Mouse (Mus musculus) lung, adult 2 months (tissue): ENCODE measurements around the gene Mta3. TPM values are rescaled to one million over a fixed set of nuclear protein-coding genes. Genes with fewer than 3 reads are reported as not detected.

Source experiments
- DNase-seq: peaks from one replicate; pipeline ENCODE4 v3.0.0; 2022
- H3K4me1 ChIP-seq: fragments of 200-500 bp; 2 replicates; pipeline ENCODE4 v1.6.1; 2011; ENCODE audit warnings: low read length; ENCODE audit not compliant: control insufficient read depth, insufficient read depth
- H3K4me3 ChIP-seq: fragments of 200-500 bp; replicated peaks from 2 replicates; pipeline ENCODE3; 2011; ENCODE audit warnings: low read depth, mild to moderate bottlenecking, control low read depth, low read length; ENCODE audit errors: extremely low read depth
- CTCF ChIP-seq: fragments of 200-500 bp; IDR thresholded peaks from 2 replicates; pipeline ENCODE4 v1.5.1; 2011; ENCODE audit warnings: mild to moderate bottlenecking, low read length, control low read depth; ENCODE audit not compliant: insufficient read depth
- POLR2A ChIP-seq: fragments of 200-500 bp; IDR thresholded peaks from 2 replicates; pipeline ENCODE4 v1.6.1; 2011; ENCODE audit warnings: low read depth, mild to moderate bottlenecking, control low read depth, low read length, borderline replicate concordance; ENCODE audit errors: extremely low read depth
- WGBS: fragments of 180-500 bp; shearing (Covaris S2); methylation state at CpG from one replicate; pipeline ENCODE4 v1.1.7; 2018; 5-methylcytosine and 5-hydroxymethylcytosine counted together
- polyA plus RNA-seq: library from polyadenylated mRNA; depleted of rRNA; stranded (reverse); fragments of >200 nt; gene quantifications from 2 replicates; pipeline ENCODE4 v1.2.3, GENCODE M21; 2012

Mta3 gene
- polyA plus RNA-seq, 1 experiment = 34.9 TPM

- TF ChIP-seq CTCF (no peak), POLR2A (no peak)
- 92% methylated on average over 4 of the region's 4 CpGs for WGBS
- no peak for DNase-seq
- H3K4me1 ChIP-seq = no peaks in the 10 kb centered on the region
- H3K4me3 ChIP-seq = no peak overlapping the region
Observed at GRCm38 (mm10) chr17:83813050-83813449, 107.1 kb downstream of the Mta3 start.

GRCm38 (mm10) chr17:83816996-83817395, 111.0 kb downstream of the Mta3 start:
- TF ChIP-seq POLR2A = no peak
- no peak for TF ChIP-seq CTCF
- DNase-seq = no peak
- WGBS = 61% methylated on average over 7 of the region's 7 CpGs
- Histone ChIP-seq H3K4me3 (no peak overlapping the region), H3K4me1 (no peaks in the 10 kb centered on the region)

- TF ChIP-seq POLR2A (no peak), CTCF (no peak)
- H3K4me1 ChIP-seq = no peaks in the 10 kb centered on the region
- no peak overlapping the region for H3K4me3 ChIP-seq
- DNase-seq = no peak
- 52% methylated on average over 8 of the region's 8 CpGs for WGBS
Observed at GRCm38 (mm10) chr17:83819503-83819902, 113.5 kb downstream of the Mta3 start.

GRCm38 (mm10) chr17:83820701-83821100, 114.7 kb downstream of the Mta3 start:
- Histone ChIP-seq H3K4me1 (no peaks in the 10 kb centered on the region), H3K4me3 (no peak overlapping the region)
- WGBS = 68% methylated on average over 5 of the region's 5 CpGs
- DNase-seq = no peak
- TF ChIP-seq POLR2A (no peak), CTCF (no peak)

- WGBS = 76% methylated on average over 3 of the region's 3 CpGs
- no peak overlapping the region for H3K4me3 ChIP-seq
- H3K4me1 ChIP-seq = no peaks in the 10 kb centered on the region
- no peak for DNase-seq
- no peak for TF ChIP-seq POLR2A
- no peak for TF ChIP-seq CTCF
Observed at GRCm38 (mm10) chr17:83821876-83822275, 115.9 kb downstream of the Mta3 start.

- H3K4me1 ChIP-seq = no peaks in the 10 kb centered on the region
- TF ChIP-seq POLR2A (no peak), CTCF (no peak)
- no peak for DNase-seq
- H3K4me3 ChIP-seq = no peak overlapping the region
- 76% methylated on average over 7 of the region's 7 CpGs for WGBS
Observed at GRCm38 (mm10) chr17:83823835-83824234, 117.9 kb downstream of the Mta3 start.

GRCm38 (mm10) chr17:83829356-83829755, 123.4 kb downstream of the Mta3 start:
- TF ChIP-seq POLR2A = no peak
- no peak for TF ChIP-seq CTCF
- H3K4me3 ChIP-seq = no peak overlapping the region
- no peak for DNase-seq
- no peaks in the 10 kb centered on the region; the same call in 1 of the 2 replicates for H3K4me1 ChIP-seq
- 53% methylated on average over 3 of the region's 3 CpGs for WGBS

- Histone ChIP-seq H3K4me3 (no peak overlapping the region), H3K4me1 (no peaks in the 10 kb centered on the region; the same call in 1 of the 2 replicates)
- 83% methylated on average over 4 of the region's 4 CpGs for WGBS
- no peak for TF ChIP-seq POLR2A
- TF ChIP-seq CTCF = no peak
- no peak for DNase-seq
Observed at GRCm38 (mm10) chr17:83830616-83831292, 124.8 kb downstream of the Mta3 start.

- WGBS = 22% methylated on average over 4 of the region's 4 CpGs
- TF ChIP-seq POLR2A = no peak
- no peak for TF ChIP-seq CTCF
- no peak for DNase-seq
- Histone ChIP-seq H3K4me1 (no peaks in the 10 kb centered on the region; the same call in 1 of the 2 replicates), H3K4me3 (no peak overlapping the region)
Observed at GRCm38 (mm10) chr17:83834120-83834519, 128.2 kb downstream of the Mta3 start.

GRCm38 (mm10) chr17:83836048-83836447, 130.1 kb downstream of the Mta3 start:
- Histone ChIP-seq H3K4me1 (no peaks in the 10 kb centered on the region; the same call in 1 of the 2 replicates), H3K4me3 (no peak overlapping the region)
- WGBS = 78% methylated on average over 3 of the region's 3 CpGs
- no peak for TF ChIP-seq CTCF
- no peak for TF ChIP-seq POLR2A
- DNase-seq = no peak
